Mouse (Mus musculus): ENCODE results near the gene Cacng2.

Cacng2 gene

GRCm38 (mm10) chr15:78001400-78001799, 118.4 kb downstream of the Cacng2 start:
- no peak for DNase-seq

GRCm38 (mm10) chr15:77988541-77988940, 131.3 kb downstream of the Cacng2 start:
- no peak for DNase-seq

DNA sequence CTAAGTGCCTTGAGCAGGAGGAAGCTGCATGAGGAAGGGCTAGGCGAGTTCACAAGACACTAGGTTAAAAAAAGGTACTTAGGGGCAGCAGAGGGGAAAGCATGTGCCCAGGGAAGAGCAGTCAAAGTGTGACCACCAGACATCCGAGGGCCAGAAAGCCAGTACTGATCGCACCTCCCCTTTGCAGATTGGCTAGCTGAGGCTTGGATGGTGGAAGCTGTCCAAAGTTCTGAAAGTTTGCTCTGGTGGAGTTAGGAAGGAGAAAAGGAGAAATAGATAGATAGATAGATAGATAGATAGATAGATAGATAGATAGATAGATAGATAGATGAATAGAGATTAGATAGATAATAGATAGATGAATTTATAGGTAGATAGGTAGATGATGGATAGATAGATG, 136.4 kb downstream of the Cacng2 start:
- no peak for DNase-seq

GRCm38 (mm10) chr15:77982195-77982939, 137.5 kb downstream of the Cacng2 start:
- DNase-seq, result peak in 1 of 2 experiments; percentile 37

- no peak for DNase-seq
Observed at GRCm38 (mm10) chr15:77981181-77981680, 138.6 kb downstream of the Cacng2 start.

DNA sequence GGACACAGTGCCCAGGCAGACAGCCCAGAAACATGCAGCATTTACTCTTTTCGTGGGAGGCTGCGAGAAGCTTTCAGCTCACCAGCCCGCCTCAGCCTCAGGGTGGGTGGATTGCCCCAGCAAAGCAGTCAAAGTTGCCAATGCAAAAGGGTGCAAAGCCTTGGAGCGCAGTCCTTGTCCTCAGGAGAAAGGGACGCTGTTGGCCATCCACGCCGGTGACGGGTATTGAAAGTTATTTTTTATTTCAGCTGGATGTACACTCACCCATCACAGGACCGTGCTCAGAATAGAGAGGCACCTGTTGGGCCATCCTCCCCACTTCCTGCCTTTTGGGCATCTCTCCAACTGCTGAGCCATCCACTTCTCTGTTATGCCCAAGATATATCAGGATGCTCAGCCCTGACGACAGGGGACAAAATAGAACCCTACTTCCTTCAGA, 140.4 kb downstream of the Cacng2 start:
- no peak for DNase-seq

- DNase-seq, result no peak
Observed at GRCm38 (mm10) chr15:77977663-77978062, 142.2 kb downstream of the Cacng2 start.

DNA sequence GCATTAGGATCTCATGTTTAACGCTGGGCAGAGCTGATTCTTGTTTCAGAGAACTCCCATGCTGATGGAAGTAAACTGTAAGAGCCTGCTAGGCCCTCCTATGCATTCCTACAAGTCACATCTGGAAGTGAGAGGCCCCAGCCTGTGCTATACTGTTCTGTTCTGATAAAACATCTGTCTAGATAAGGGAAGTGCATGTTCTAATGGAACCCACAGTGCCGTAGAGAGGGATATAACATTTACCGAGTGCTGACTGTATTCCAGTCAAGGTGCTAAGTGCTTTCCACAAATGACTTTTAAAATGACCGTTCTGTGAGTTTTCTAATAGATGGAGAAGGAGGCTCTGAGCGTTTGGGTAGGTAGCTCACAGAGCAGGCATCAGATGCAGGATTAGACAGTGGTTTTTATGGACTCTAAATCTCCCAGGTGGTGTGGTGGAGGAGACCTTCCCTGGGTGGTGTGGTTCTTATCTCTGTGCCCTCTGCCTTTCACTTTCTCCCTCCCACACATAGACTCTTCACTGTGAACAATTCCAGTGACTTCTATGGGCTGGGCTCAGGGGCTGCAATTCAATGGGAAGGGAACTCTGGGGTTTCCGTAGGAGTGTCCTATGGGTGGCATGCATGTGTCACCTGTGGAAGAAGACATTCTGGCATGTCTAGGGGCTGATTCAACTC, 145.5 kb downstream of the Cacng2 start:
- DNase-seq, result no peak

DNA sequence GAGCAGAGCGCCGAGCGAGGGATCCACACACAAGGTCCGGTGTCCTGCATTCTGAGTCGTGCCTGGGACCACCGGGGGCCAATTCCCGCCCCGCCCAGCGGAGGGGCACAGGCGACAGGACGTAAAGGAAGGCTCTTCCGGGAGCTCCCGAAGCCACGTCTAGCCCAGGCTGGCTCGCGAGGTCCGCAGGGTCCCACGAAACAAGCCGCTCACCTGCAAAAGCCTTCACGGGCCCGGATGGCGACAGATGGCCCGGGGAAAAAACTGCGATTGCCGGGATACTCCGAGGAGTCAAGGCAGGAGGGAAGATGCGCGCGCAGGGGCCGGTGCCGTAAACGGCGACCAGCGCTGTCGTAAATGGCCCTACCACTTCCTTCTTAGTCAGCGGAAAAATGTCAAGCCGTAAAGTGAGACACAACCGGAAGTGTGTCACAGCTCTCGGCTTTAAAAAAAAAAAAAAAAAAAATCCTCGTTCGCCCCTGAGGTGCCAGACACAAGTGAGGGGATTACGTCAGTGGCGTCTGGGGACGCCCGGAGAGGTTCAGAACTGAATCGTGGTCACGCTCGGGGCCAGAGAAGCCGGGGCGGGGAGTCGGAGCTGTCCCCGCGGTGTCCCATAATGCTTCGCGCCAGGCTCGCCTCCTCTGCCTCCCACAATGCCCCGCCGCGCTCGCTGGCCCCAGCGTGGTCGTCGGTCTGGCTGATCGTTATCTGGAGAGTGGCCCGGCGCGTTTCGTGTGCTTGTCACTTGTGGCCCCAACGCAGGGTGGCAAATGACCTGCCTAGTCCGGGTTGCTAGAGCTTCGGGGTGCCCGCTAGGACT, 149.1 kb downstream of the Cacng2 start, which contains the start of gene Eif3d:
Eif3d (minus strand) TSS at position 344 of the 823 bp plus-strand sequence.
- DNase-seq, result peak; percentile 97 to 99

GRCm38 (mm10) chr15:77969940-77970469, 149.8 kb downstream of the Cacng2 start:
- DNase-seq, result no peak

GRCm38 (mm10) chr15:77965117-77965528, 154.7 kb downstream of the Cacng2 start:
- DNase-seq, result no peak

DNA sequence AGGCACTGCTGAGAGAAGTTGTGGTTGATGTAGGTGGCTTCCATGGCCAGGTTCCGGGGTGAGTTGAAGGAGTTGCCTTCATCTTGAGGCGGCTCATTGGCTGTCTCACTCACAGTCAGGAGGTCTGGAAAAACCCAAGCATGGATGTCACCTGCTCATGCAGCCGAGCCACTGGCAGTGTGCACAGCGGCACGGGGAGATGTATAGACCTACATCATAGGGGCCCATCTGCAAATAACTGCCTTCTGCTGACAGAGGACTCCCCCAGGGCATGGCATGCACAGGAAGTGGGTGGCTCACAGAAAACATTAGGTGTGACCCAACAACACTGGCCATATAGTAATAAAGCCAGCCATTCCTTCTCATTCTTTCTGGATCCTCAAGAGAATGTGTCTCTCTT, 157.4 kb downstream of the Cacng2 start:
- no peak for DNase-seq

DNA sequence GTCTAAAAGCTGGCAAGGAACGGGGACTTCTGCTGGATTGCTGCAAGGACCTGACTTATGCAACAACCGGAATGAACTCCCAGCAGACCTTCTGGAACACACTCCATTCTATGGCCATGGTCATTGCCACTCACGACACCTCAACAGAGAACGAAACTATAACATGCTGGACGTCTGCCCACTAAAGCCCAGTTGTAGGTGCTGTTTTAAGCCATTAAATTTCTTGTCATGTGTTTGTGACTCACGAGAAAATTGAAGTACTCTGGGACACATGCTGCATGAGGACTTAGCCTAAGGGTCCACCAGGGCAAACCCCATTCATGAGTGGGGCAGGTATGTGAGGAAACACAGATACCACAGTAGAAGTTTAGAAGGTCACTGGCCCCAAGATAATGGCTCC, 159.1 kb downstream of the Cacng2 start:
- DNase-seq, result no peak

DNA sequence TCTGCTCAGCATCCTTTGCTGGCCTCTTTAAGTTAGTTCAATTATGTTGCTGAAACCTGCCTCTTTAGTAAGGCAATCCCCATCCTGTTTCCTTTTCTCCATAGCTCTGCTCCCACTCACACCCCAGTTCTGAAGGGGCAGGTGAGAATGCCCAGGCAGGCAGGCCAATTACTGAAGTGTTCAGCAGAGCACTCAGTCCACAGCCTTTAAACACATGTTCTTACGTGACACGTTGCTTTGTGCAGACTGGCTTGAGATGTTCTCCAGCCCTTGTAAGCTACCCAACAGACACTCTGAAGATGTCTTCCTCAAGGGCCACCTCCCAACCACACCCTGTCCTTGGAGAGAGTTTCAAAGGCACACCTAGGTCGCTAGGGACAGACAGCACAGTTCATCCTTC, 161.8 kb downstream of the Cacng2 start:
- no peak for DNase-seq

GRCm38 (mm10) chr15:77957625-77958024, 162.2 kb downstream of the Cacng2 start:
- DNase-seq, result no peak

DNA sequence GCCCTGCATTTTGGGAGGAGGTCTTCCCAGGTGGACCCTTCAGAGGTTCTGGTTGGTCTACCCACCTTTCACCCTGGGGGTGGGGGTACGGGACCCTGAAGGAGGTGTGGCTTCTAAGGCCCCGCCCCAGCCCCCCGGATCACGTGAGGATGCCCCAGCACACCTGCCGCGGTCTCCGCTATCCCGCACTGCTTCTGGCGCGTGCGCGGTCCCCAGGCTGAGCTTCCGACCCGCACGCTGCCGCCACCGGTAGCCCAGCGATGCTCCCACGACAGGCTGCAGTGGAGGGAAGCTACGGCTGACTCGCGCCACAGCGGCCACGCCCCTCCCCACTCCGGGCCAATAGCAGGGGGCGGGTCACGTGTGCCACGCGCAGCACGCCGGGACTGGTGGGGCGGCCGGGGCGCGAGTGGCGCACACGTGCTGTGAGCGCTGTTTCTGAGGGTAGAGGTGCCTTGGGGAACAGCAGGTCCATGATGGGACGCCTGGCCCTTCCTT, 163.4 kb downstream of the Cacng2 start, which contains the start of gene Foxred2:
Foxred2 (minus strand) TSS at position 319 of the 498 bp plus-strand sequence.
- DNase-seq, result peak; percentile 78 to 81

DNA sequence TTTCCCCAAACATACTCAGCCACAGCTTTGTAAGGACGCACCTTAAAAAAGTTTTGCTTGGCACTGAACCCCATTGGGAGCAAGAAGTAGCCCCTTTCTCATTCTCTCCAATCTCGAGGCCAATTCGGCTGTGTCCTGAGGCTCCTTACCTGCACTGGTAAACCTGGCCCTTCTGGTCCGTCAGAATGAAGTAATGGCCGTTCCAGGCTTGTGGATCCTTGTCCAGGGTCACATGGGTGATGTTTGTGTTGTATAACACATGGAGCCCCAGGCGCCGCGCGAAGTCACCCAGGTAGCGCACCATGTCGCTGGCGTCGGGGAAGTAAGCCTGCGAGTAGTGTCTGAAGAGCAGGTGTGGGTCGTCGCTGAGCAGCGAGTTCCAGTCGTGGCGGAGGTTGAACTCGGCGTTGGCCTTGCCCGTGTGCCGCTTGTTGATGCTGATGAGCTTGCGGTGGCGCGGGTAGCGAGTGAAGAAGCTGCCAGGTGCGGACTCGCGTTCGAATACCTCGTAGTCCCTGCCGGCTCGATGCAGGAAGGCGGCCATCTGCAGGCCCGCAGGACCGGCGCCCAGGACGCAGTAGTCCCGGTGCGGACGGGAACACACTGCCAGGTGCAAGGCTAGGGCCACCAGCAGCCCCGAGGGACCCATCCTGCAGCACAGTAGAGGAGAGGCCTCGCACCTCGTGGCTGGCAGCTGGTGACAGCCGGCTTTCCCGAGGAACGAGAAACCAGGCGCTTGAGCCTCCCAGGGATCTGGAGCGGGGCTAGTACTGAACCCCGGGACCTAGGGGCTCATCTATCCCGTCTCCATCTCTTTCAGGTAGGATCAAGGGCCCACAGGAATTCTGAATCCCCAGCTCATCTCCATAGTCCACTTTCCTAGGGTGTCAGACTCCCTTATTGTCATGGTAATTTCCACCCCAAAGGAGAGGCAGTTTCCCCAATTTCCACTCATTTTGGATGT, 164.1 kb downstream of the Cacng2 start:
- peak in 1 of 2 experiments; percentile 24 for DNase-seq

DNA sequence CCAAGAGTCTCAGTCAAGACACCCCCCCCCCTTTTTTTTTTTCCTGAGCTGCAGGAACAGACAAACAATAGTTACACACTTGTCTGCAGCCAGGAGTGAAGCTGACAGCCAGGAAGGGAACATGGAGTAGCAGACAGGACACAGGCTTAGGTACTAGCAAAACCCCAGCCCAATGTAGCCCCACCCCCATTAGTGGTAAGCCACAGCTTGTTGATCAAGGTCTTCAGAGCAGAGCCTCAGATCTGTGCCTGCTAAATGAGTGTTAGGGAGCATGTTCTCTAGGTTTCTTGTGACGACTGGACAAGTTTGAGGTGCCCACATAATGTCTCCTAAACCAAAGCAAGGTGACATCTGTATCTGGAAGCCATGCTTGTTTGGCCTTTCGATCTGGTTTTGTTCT, 165.5 kb downstream of the Cacng2 start:
- DNase-seq, result no peak

DNA sequence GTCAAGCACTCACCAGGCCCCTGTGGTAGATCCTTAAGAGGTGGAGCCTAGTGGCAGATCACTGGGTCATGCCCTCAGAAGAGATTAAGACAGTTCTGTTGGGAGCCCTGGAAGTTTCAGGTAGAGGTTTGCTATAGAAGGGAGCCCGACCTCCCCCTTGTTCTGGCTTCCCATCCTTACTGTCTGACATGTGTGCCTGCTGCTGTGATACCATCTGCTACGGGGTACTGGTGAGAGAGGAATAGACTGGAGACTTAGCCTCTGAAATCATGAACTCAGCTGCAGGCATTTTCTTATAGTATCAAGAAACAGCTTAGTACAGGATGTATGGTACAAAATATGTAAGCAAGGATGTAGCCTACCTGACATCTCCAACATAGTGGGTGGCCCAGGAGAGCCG, 166.9 kb downstream of the Cacng2 start:
- no peak for DNase-seq

DNA sequence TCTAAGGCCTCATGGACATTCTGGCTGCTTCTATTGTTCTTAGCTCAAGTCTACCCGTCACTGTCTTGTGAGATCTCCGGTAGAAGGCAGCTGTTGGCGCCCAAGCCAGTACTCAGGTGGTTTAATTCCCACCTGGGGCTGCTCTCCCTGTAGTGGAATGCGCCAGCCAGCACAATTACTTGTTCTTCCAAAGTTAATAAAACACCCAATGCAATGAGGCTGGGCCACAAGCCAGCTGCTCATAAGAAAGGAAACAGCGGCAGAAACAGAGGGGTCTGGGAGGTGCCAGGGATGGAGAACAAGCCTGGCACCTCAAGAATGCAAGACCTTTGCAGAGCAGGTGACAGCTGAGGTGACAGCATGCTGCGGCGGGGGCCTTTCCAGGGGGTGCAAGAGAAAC, 170.8 kb downstream of the Cacng2 start:
- DNase-seq, result peak; percentile 82 to 86

DNA sequence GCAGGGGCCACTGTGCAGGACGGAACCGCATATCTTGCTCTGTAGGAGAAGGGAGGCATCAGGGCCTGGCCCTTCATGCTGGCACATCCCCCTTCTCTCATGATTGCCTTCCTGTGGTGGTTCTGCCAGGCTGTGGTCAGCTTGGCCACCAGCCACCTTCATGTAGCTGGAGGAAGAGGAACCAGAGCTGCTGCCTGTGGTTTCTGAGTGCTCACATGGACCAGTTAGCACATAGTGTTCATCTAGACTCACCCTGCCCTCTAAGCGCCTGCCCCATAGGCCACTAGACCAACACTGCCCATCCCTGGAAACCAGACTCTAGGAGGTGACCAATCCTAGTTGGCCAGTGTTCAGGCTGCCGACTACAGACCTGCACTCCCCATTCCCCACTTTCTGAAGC, 174.1 kb downstream of the Cacng2 start:
- no peak for DNase-seq
